In genomic region chrX:166307437-166308222, GRCm38 (mm10) we compare ENCODE assay signal across 16 mouse cellular contexts.
A peak's percentile ranks its signal among the peaks of the same experiment; 100 is the strongest.
DNase-seq lines count a peak whose midpoint lies in the region; ATAC-seq lines count a peak whose summit lies in the region.
"Had no signal": no experiment of that assay in that cellular context is flagged by ENCODE, and none has a peak within 500 bp of the region (broad histone marks: within the 10 kb centered on the region; RNA-seq: fewer than 3 reads in every experiment).

No protein-coding gene starts in this region.

- 68% methylated on average over 7 of the region's 7 CpGs for WGBS in hindbrain, embryonic 16.5 days
- WGBS in hindbrain, embryonic 11.5 days, result 88% methylated on average over 7 of the region's 7 CpGs

- ATAC-seq in hindbrain, embryonic 16.5 days, result peak; percentile 79
- ATAC-seq in hindbrain, embryonic 11.5 days (ENCODE audit: low FRiP score), result no peak
- ATAC-seq in inflammation-experienced regulatory T-cells, adult 6 months, result peak; percentile 57

- no peaks in the 10 kb centered on the region for H3K36me3 ChIP-seq in hindbrain, embryonic 16.5 days (ENCODE audit: control insufficient read depth, insufficient read depth, low read length)
- H3K36me3 ChIP-seq in hindbrain, embryonic 11.5 days (ENCODE audit: control insufficient read depth, insufficient read depth, low read length), result no peaks in the 10 kb centered on the region
- H3K36me3 ChIP-seq: limb, embryonic 10.5 days had no signal

- no peak overlapping the region for H3K9ac ChIP-seq in hindbrain, embryonic 16.5 days (ENCODE audit: low read depth, low read length)
- no peak overlapping the region for H3K9ac ChIP-seq in hindbrain, embryonic 11.5 days (ENCODE audit: low read depth, low read length)
- H3K9ac ChIP-seq: liver, embryonic 14.5 days had no signal

- H3K4me2 ChIP-seq in hindbrain, embryonic 16.5 days (ENCODE audit: low read length), result no peak overlapping the region
- H3K4me2 ChIP-seq in hindbrain, embryonic 11.5 days (replicated peaks; ENCODE audit: low read depth, low read length), result no peak overlapping the region

- H3K4me1 ChIP-seq in hindbrain, embryonic 16.5 days (ENCODE audit: control insufficient read depth, insufficient read depth, low read depth, low read length), result no peaks in the 10 kb centered on the region
- H3K4me1 ChIP-seq in hindbrain, embryonic 11.5 days (replicated peaks; ENCODE audit: control insufficient read depth, insufficient read depth, low read length), result no peaks in the 10 kb centered on the region
- H3K4me1 ChIP-seq: limb, embryonic 10.5 days had no signal

- peak overlapping the region; percentile 44; the same call in 1 of the 2 replicates for H3K27ac ChIP-seq in hindbrain, embryonic 16.5 days (ENCODE audit: low read depth, low read length)
- no peak overlapping the region for H3K27ac ChIP-seq in hindbrain, embryonic 11.5 days (ENCODE audit: low read depth, low read length)
- H3K27ac ChIP-seq: limb, embryonic 10.5 days; liver, embryonic 14.5 days had no signal

- DNase-seq in hindbrain, embryonic 11.5 days (ENCODE audit: low spot score), result no peak
- peak; percentile 24 for DNase-seq in right cerebral cortex, postnatal 4 days
- no peak for DNase-seq in right cerebral cortex, postnatal 25 days
- no peak for DNase-seq in urinary bladder, postnatal 14 days (ENCODE audit: low spot score)
- DNase-seq in gastrocnemius, postnatal 25 days, result no peak
- DNase-seq: cerebellum, adult 9-10 months; heart, postnatal 14 days; kidney, adult 18-20 months; kidney, postnatal 36 days; lung, postnatal 36 days; right cerebral cortex, adult 18-20 months had no signal

- no peaks in the 10 kb centered on the region; the same call in 1 of the 2 replicates for H3K27me3 ChIP-seq in hindbrain, embryonic 16.5 days (replicated peaks; ENCODE audit: control insufficient read depth, insufficient read depth, low read length)
- peaks cover 3% of the 10 kb centered on the region; the same call in 1 of the 2 replicates for H3K27me3 ChIP-seq in hindbrain, embryonic 11.5 days (ENCODE audit: control insufficient read depth, insufficient read depth, low read length)
- H3K27me3 ChIP-seq: CH12.LX had no signal

- H3K4me3 ChIP-seq in hindbrain, embryonic 16.5 days (ENCODE audit: low read length), result no peak overlapping the region
- H3K4me3 ChIP-seq in hindbrain, embryonic 11.5 days (ENCODE audit: low read depth, low read length), result no peak overlapping the region
- H3K4me3 ChIP-seq: limb, embryonic 10.5 days had no signal

- H3K9me3 ChIP-seq in hindbrain, embryonic 16.5 days (ENCODE audit: control insufficient read depth, low read length), result no peaks in the 10 kb centered on the region
- no peaks in the 10 kb centered on the region for H3K9me3 ChIP-seq in hindbrain, embryonic 11.5 days (ENCODE audit: control insufficient read depth, low read length)
- H3K9me3 ChIP-seq: limb, embryonic 10.5 days had no signal
